Mouse (Mus musculus) spleen, adult 2 months (tissue): ENCODE results near the gene Eral1.

Source experiments
- CTCF ChIP-seq: fragments of 200-500 bp; IDR thresholded peaks from 2 replicates; pipeline ENCODE4 v1.5.1; 2011; ENCODE audit warnings: mild to moderate bottlenecking, inconsistent platforms; ENCODE audit not compliant: insufficient read depth, insufficient read length, insufficient replicate concordance; ENCODE audit errors: extremely low read depth
- POLR2A ChIP-seq: fragments of 200-500 bp; IDR thresholded peaks from 2 replicates; pipeline ENCODE4 v1.6.1; 2011; ENCODE audit warnings: low read depth, low read length, inconsistent platforms

- TF ChIP-seq POLR2A (no peak), CTCF (no peak)
Measured at GRCm38 (mm10) chr11:78031389-78031788, 48.8 kb downstream of the Eral1 start.
